Mouse (Mus musculus): Measurements from ENCODE around the gene Mrpl54.
"Not testable (repeated sequence)": the region's sequence is repeated elsewhere in the genome, so short reads cannot be mapped to it uniquely, and the experiment has no call there.

Gene Mrpl54

DNA sequence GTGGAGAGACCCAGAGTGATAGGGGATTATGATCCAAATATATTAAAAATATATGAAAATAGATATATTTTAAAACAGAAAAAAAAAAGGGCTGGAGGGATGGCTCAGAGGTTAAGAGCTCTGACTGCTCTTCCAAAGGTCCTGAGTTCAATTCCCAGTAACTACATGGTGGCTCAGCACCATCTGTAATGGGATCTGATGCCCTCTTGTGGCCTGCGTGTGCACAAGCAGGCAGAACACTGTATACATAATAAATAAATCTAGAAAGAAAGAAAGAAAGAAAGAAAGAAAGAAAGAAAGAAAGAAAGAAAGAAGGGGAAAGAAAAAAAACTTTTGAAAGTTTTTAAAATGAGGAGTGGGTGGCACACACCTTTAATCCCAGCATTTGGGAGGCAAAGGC is 49.5 kb downstream of the Mrpl54 start:
- peaks cover 41% of the 10 kb centered on the region for H3K4me1 ChIP-seq (replicated peaks; ENCODE audit: low read depth, low read length)
- TF ChIP-seq CTCF (conservative IDR thresholded peaks at IDR 0.05; ENCODE audit: low read length) = peak; percentile 44
- not testable (repeated sequence) for H3K27me3 ChIP-seq (ENCODE audit: insufficient read depth, low read length); H3K4me3 ChIP-seq (replicated peaks; ENCODE audit: low read length); H3K9me3 ChIP-seq (ENCODE audit: low read length); H3K36me3 ChIP-seq (ENCODE audit: insufficient read depth, low read length)

DNA sequence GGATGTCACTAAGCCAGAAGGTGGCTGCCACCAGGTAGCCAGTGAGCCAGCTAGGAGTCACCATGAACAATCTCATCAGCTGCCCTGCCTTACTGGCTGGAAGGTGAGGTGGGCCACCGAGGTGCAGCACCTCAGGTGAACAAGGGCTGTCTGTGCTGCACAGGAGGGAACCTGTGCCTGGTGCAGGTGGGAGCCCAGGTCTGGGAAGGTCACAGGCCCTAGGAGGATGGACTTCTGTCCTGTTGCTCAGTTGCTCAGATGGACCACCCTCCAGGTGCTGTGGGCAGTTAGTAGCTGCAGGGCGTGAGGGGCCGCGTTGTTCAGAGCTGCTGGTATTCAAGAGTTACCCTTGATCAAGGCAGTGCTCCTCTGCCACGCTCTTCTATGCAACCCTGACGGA is 49.9 kb downstream of the Mrpl54 start:
- Histone ChIP-seq H3K27me3 (ENCODE audit: insufficient read depth, low read length) (no peaks in the 10 kb centered on the region), H3K4me1 (replicated peaks; ENCODE audit: low read depth, low read length) (peaks cover 38% of the 10 kb centered on the region), H3K9me3 (ENCODE audit: low read length) (peaks cover 8% of the 10 kb centered on the region), H3K36me3 (ENCODE audit: insufficient read depth, low read length) (peaks cover under 1% of the 10 kb centered on the region; the same call in 1 of the 2 replicates), H3K4me3 (replicated peaks; ENCODE audit: low read length) (no peak overlapping the region)
- TF ChIP-seq NANOG (IDR thresholded peaks at IDR 0.05; ENCODE audit: borderline replicate concordance, low read length) (no peak), POU5F1 (IDR thresholded peaks at IDR 0.05; ENCODE audit: borderline replicate concordance, low read length) (no peak), CTCF (conservative IDR thresholded peaks at IDR 0.05; ENCODE audit: low read length) (no peak)

DNA sequence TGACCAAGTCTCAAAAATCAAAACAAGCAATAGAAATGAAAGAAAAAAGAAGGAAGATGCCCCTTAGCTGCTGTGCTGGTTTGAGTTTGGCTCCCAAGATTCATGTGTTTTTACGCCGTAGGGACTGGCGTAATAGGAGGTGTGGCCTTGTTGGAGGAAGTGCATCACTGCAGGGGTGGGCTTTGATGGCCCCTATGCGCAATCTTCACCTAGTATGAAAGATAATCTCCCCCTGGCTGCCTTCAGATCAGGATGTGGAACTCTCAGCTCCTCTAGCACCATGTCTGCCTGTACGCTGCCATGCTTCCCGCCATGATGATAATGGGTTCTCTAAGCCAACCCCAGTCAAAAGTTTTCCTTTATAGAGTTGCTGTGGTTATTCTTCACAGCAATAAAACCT is 50.5 kb downstream of the Mrpl54 start:
- Histone ChIP-seq H3K9me3 (ENCODE audit: low read length) (peaks cover 8% of the 10 kb centered on the region), H3K4me3 (replicated peaks; ENCODE audit: low read length) (no peak overlapping the region; the same call in 1 of the 2 replicates), H3K4me1 (replicated peaks; ENCODE audit: low read depth, low read length) (peaks cover 33% of the 10 kb centered on the region), H3K36me3 (ENCODE audit: insufficient read depth, low read length) (peaks cover 5% of the 10 kb centered on the region; the same call in 1 of the 2 replicates), H3K27me3 (ENCODE audit: insufficient read depth, low read length) (no peaks in the 10 kb centered on the region)
- TF ChIP-seq POU5F1 (IDR thresholded peaks at IDR 0.05; ENCODE audit: borderline replicate concordance, low read length) = no peak
- no peak for TF ChIP-seq CTCF (conservative IDR thresholded peaks at IDR 0.05; ENCODE audit: low read length)
